Mouse (Mus musculus) lung, postnatal 10 days (tissue): ENCODE results near the gene Defa36.
"Not testable (repeated sequence)": the region's sequence is repeated elsewhere in the genome, so short reads cannot be mapped to it uniquely, and the experiment has no call there.

Experiments used
- DNase-seq: peaks from one replicate; pipeline ENCODE4 v3.0.0; 2021

The Defa36 gene

GRCm38 (mm10) chr8:21427111-21427510, at the start of gene Defa36:
TSS of gene Defa36 (plus strand) at chr8:21427411.
- not testable (repeated sequence) for DNase-seq

- DNase-seq = not testable (repeated sequence)
These were observed 49.0 kb upstream of the Defa36 start, which contains the start of gene Defa2 for GRCm38 (mm10) chr8:21378215-21378614. TSS of gene Defa2 (plus strand) at chr8:21378515.

- DNase-seq = not testable (repeated sequence)
These were observed 35.7 kb upstream of the Defa36 start, which contains the start of gene Defa33 for GRCm38 (mm10) chr8:21391511-21391910. TSS of gene Defa33 (plus strand) at chr8:21391811.

GRCm38 (mm10) chr8:21456460-21456859, 29.2 kb downstream of the Defa36 start, which contains the start of gene Gm7849:
TSS of gene Gm7849 (minus strand) at chr8:21456560.
- DNase-seq = not testable (repeated sequence)
